Comparison of ENCODE assay signal across 14 mouse cellular contexts in genomic region chr12:108212476-108212875, GRCm38 (mm10). TPM values are rescaled to one million over a fixed set of nuclear protein-coding genes. Genes with fewer than 3 reads are reported as not detected.
DNase-seq lines count a peak whose midpoint lies in the region; ATAC-seq lines count a peak whose summit lies in the region.
"Had no signal": no experiment of that assay in that cellular context is flagged by ENCODE, and none has a peak within 500 bp of the region (broad histone marks: within the 10 kb centered on the region; RNA-seq: fewer than 3 reads in every experiment).

No protein-coding gene starts in this region.

- no peak overlapping the region for H3K4me3 ChIP-seq in hindbrain, embryonic 10.5 days
- no peak overlapping the region for H3K4me3 ChIP-seq in hindbrain, embryonic 16.5 days (ENCODE audit: low read length)
- no peak overlapping the region for H3K4me3 ChIP-seq in midbrain, embryonic 15.5 days
- H3K4me3 ChIP-seq in midbrain, embryonic 14.5 days (replicated peaks; ENCODE audit: low read depth, low read length): no peak overlapping the region
- no peak overlapping the region for H3K4me3 ChIP-seq in hindbrain, embryonic 13.5 days
- H3K4me3 ChIP-seq in neural tube, embryonic 15.5 days (replicated peaks): no peak overlapping the region
- H3K4me3 ChIP-seq: forebrain, embryonic 15.5 days; kidney, embryonic 15.5 days; myocyte had no signal

- H3K4me2 ChIP-seq in hindbrain, embryonic 16.5 days (ENCODE audit: low read length): no peak overlapping the region
- H3K4me2 ChIP-seq in midbrain, embryonic 15.5 days: no peak overlapping the region
- H3K4me2 ChIP-seq in midbrain, embryonic 14.5 days (ENCODE audit: low read length): no peak overlapping the region
- H3K4me2 ChIP-seq in hindbrain, embryonic 13.5 days: no peak overlapping the region
- no peak overlapping the region for H3K4me2 ChIP-seq in neural tube, embryonic 15.5 days
- H3K4me2 ChIP-seq: forebrain, embryonic 15.5 days; kidney, embryonic 15.5 days had no signal

- no peaks in the 10 kb centered on the region for H3K27me3 ChIP-seq in hindbrain, embryonic 10.5 days (ENCODE audit: insufficient read depth, poor library complexity, severe bottlenecking)
- no peaks in the 10 kb centered on the region for H3K27me3 ChIP-seq in hindbrain, embryonic 16.5 days (replicated peaks; ENCODE audit: control insufficient read depth, insufficient read depth, low read length)
- no peaks in the 10 kb centered on the region for H3K27me3 ChIP-seq in midbrain, embryonic 15.5 days (replicated peaks)
- H3K27me3 ChIP-seq in midbrain, embryonic 14.5 days (ENCODE audit: control insufficient read depth, insufficient read depth, low read length): no peaks in the 10 kb centered on the region
- H3K27me3 ChIP-seq in hindbrain, embryonic 13.5 days: no peaks in the 10 kb centered on the region
- no peaks in the 10 kb centered on the region for H3K27me3 ChIP-seq in neural tube, embryonic 15.5 days (replicated peaks)
- H3K27me3 ChIP-seq: kidney, embryonic 15.5 days had no signal

- no peaks in the 10 kb centered on the region for H3K9me3 ChIP-seq in hindbrain, embryonic 10.5 days
- H3K9me3 ChIP-seq in hindbrain, embryonic 16.5 days (ENCODE audit: control insufficient read depth, low read length): no peaks in the 10 kb centered on the region
- no peaks in the 10 kb centered on the region for H3K9me3 ChIP-seq in midbrain, embryonic 15.5 days
- H3K9me3 ChIP-seq in midbrain, embryonic 14.5 days (ENCODE audit: control insufficient read depth, low read length): no peaks in the 10 kb centered on the region
- H3K9me3 ChIP-seq in hindbrain, embryonic 13.5 days: no peaks in the 10 kb centered on the region
- H3K9me3 ChIP-seq in neural tube, embryonic 15.5 days (replicated peaks): no peaks in the 10 kb centered on the region
- H3K9me3 ChIP-seq: forebrain, embryonic 15.5 days; kidney, embryonic 15.5 days had no signal

- peaks cover 83% of the 10 kb centered on the region for H3K4me1 ChIP-seq in hindbrain, embryonic 10.5 days (replicated peaks)
- peaks cover 50% of the 10 kb centered on the region for H3K4me1 ChIP-seq in hindbrain, embryonic 16.5 days (ENCODE audit: control insufficient read depth, insufficient read depth, low read depth, low read length)
- H3K4me1 ChIP-seq in midbrain, embryonic 15.5 days: peaks cover 51% of the 10 kb centered on the region
- H3K4me1 ChIP-seq in midbrain, embryonic 14.5 days (ENCODE audit: control insufficient read depth, insufficient read depth, low read length): peaks cover 35% of the 10 kb centered on the region
- H3K4me1 ChIP-seq in hindbrain, embryonic 13.5 days (replicated peaks): peaks cover 80% of the 10 kb centered on the region
- peaks cover 82% of the 10 kb centered on the region for H3K4me1 ChIP-seq in neural tube, embryonic 15.5 days

- peak overlapping the region; percentile 72 for H3K27ac ChIP-seq in hindbrain, embryonic 10.5 days
- H3K27ac ChIP-seq in hindbrain, embryonic 16.5 days (ENCODE audit: low read depth, low read length): no peak overlapping the region; the same call in 1 of the 2 replicates
- 0 out of 2 replicates have a peak overlapping the region, but pooled peaks have one; percentile 6 for H3K27ac ChIP-seq in midbrain, embryonic 15.5 days
- no peak overlapping the region for H3K27ac ChIP-seq in midbrain, embryonic 14.5 days (replicated peaks; ENCODE audit: low read depth, low read length)
- H3K27ac ChIP-seq in hindbrain, embryonic 13.5 days: peak overlapping the region; percentile 74
- peak overlapping the region; percentile 74 for H3K27ac ChIP-seq in neural tube, embryonic 15.5 days (replicated peaks)
- H3K27ac ChIP-seq: forebrain, embryonic 15.5 days; liver, embryonic 14.5 days had no signal

- 92% methylated on average over 6 of the region's 6 CpGs for WGBS in hindbrain, embryonic 10.5 days
- WGBS in hindbrain, embryonic 16.5 days: 72% methylated on average over 6 of the region's 6 CpGs
- 80% methylated on average over 6 of the region's 6 CpGs for WGBS in midbrain, embryonic 15.5 days
- WGBS in midbrain, embryonic 14.5 days: 89% methylated on average over 6 of the region's 6 CpGs
- 82% methylated on average over 6 of the region's 6 CpGs for WGBS in hindbrain, embryonic 13.5 days
- 71% methylated on average over 6 of the region's 6 CpGs for WGBS in neural tube, embryonic 15.5 days

- DNase-seq in hindbrain, embryonic 10.5 days (ENCODE audit: low spot score): no peak
- DNase-seq in midbrain, embryonic 14.5 days: no peak
- DNase-seq in right cerebral cortex, postnatal 4 days: no peak
- DNase-seq: gastrocnemius, postnatal 25 days; right cerebral cortex, postnatal 25 days had no signal

- peaks cover 19% of the 10 kb centered on the region for H3K36me3 ChIP-seq in hindbrain, embryonic 10.5 days
- no peaks in the 10 kb centered on the region; the same call in 1 of the 2 replicates for H3K36me3 ChIP-seq in hindbrain, embryonic 16.5 days (ENCODE audit: control insufficient read depth, insufficient read depth, low read length)
- H3K36me3 ChIP-seq in midbrain, embryonic 15.5 days (replicated peaks): no peaks in the 10 kb centered on the region
- no peaks in the 10 kb centered on the region for H3K36me3 ChIP-seq in midbrain, embryonic 14.5 days (ENCODE audit: control insufficient read depth, insufficient read depth, low read length)
- peaks cover 5% of the 10 kb centered on the region for H3K36me3 ChIP-seq in hindbrain, embryonic 13.5 days
- H3K36me3 ChIP-seq in neural tube, embryonic 15.5 days: 0 out of 2 replicates have a peak, but pooled peaks cover under 1% of the 10 kb centered on the region
- H3K36me3 ChIP-seq: forebrain, embryonic 15.5 days; kidney, embryonic 15.5 days had no signal

- ATAC-seq in hindbrain, embryonic 16.5 days: no peak
- ATAC-seq in midbrain, embryonic 15.5 days (replicated peaks): no peak
- no peak for ATAC-seq in midbrain, embryonic 14.5 days (ENCODE audit: low FRiP score, low TSS enrichment)
- no peak for ATAC-seq in hindbrain, embryonic 13.5 days (ENCODE audit: low FRiP score)
- no peak for ATAC-seq in neural tube, embryonic 15.5 days (ENCODE audit: low FRiP score)
- ATAC-seq: CD4-positive, CD25-positive, alpha-beta regulatory T cell, adult 4 months; forebrain, embryonic 15.5 days had no signal

- no peak overlapping the region for H3K9ac ChIP-seq in hindbrain, embryonic 16.5 days (ENCODE audit: low read depth, low read length)
- no peak overlapping the region for H3K9ac ChIP-seq in midbrain, embryonic 15.5 days
- no peak overlapping the region for H3K9ac ChIP-seq in midbrain, embryonic 14.5 days (replicated peaks; ENCODE audit: low read length)
- H3K9ac ChIP-seq in hindbrain, embryonic 13.5 days: no peak overlapping the region
- no peak overlapping the region for H3K9ac ChIP-seq in neural tube, embryonic 15.5 days (replicated peaks)
- H3K9ac ChIP-seq: forebrain, embryonic 15.5 days; kidney, embryonic 15.5 days; liver, embryonic 14.5 days had no signal

RNA-seq across cellular contexts. Expression of gene Ccnk, which starts 33.1 kb away (rescaled TPM):
- 2.9 and 3.3 TPM in 2 replicates for polyA plus RNA-seq in hindbrain, embryonic 10.5 days (2016; fragmentation: Nextera tagmentation; extraction: Ambion mirVana)
- 2.2 and 2.6 TPM in 2 replicates for polyA plus RNA-seq in hindbrain, embryonic 16.5 days (2015; fragmentation: Nextera tagmentation; extraction: Ambion mirVana)
- 2.4 and 3.7 TPM in 2 replicates for polyA plus RNA-seq in midbrain, embryonic 15.5 days (2015; fragmentation: Nextera tagmentation; extraction: Ambion mirVana)
- 6.0 and 7.4 TPM in 2 replicates for polyA plus RNA-seq in midbrain, embryonic 14.5 days (2014; fragmentation: Nextera tagmentation; extraction: Ambion mirVana)
- 3.8 and 4.0 TPM in 2 replicates for polyA plus RNA-seq in hindbrain, embryonic 13.5 days (2015; fragmentation: Nextera tagmentation; extraction: Ambion mirVana)
- polyA plus RNA-seq in neural tube, embryonic 15.5 days (2015; fragmentation: Nextera tagmentation; extraction: Ambion mirVana): 2.4 and 2.7 TPM in 2 replicates

RNA-seq across cellular contexts. Expression of gene Setd3, which starts 33.4 kb away (rescaled TPM):
- polyA plus RNA-seq in hindbrain, embryonic 10.5 days (2016; fragmentation: Nextera tagmentation; extraction: Ambion mirVana): 76.9 and 82.1 TPM in 2 replicates
- 93.6 and 97.6 TPM in 2 replicates for polyA plus RNA-seq in hindbrain, embryonic 16.5 days (2015; fragmentation: Nextera tagmentation; extraction: Ambion mirVana)
- 88.0 and 95.0 TPM in 2 replicates for polyA plus RNA-seq in midbrain, embryonic 15.5 days (2015; fragmentation: Nextera tagmentation; extraction: Ambion mirVana)
- polyA plus RNA-seq in midbrain, embryonic 14.5 days (2014; fragmentation: Nextera tagmentation; extraction: Ambion mirVana): 75.5 and 93.3 TPM in 2 replicates
- 99.7 and 102 TPM in 2 replicates for polyA plus RNA-seq in hindbrain, embryonic 13.5 days (2015; fragmentation: Nextera tagmentation; extraction: Ambion mirVana)
- 97.5 and 98.3 TPM in 2 replicates for polyA plus RNA-seq in neural tube, embryonic 15.5 days (2015; fragmentation: Nextera tagmentation; extraction: Ambion mirVana)

Comparison
In these comparisons a context has a peak if more than half of its experiments do, and no peak if none do; other contexts are left out.
1. H3K27ac ChIP-seq: peak in hindbrain, embryonic 10.5 days (single experiment), midbrain, embryonic 15.5 days (single experiment), hindbrain, embryonic 13.5 days (single experiment) and neural tube, embryonic 15.5 days (single experiment); none in hindbrain, embryonic 16.5 days (single experiment) and midbrain, embryonic 14.5 days (single experiment).